28 mouse cellular contexts compared by ENCODE assay signal in genomic region chr12:7959310-7959918, GRCm38 (mm10). TPM values are rescaled to one million over a fixed set of nuclear protein-coding genes. Genes with fewer than 3 reads are reported as not detected.
A peak's percentile ranks its signal among the peaks of the same experiment; 100 is the strongest.
DNase-seq lines count a peak whose midpoint lies in the region; ATAC-seq and TF ChIP-seq lines count a peak whose summit lies in the region.
"Had no signal": no experiment of that assay in that cellular context is flagged by ENCODE, and none has a peak within 500 bp of the region (broad histone marks: within the 10 kb centered on the region; RNA-seq: fewer than 3 reads in every experiment).

No protein-coding gene starts in this region.

- no peak overlapping the region for H3K4me2 ChIP-seq in forebrain, embryonic 13.5 days
- H3K4me2 ChIP-seq in forebrain, embryonic 12.5 days: no peak overlapping the region
- H3K4me2 ChIP-seq in liver, embryonic 11.5 days: no peak overlapping the region
- H3K4me2 ChIP-seq: heart, embryonic 13.5 days; hindbrain, embryonic 14.5 days had no signal

- no peaks in the 10 kb centered on the region for H3K9me3 ChIP-seq in forebrain, embryonic 13.5 days (replicated peaks)
- H3K9me3 ChIP-seq in forebrain, embryonic 12.5 days: no peaks in the 10 kb centered on the region
- H3K9me3 ChIP-seq in liver, embryonic 11.5 days (ENCODE audit: control insufficient read depth, low read length): no peaks in the 10 kb centered on the region
- H3K9me3 ChIP-seq: heart, embryonic 10.5 days; heart, embryonic 13.5 days had no signal

- H3K4me3 ChIP-seq in forebrain, embryonic 13.5 days: no peak overlapping the region
- H3K4me3 ChIP-seq in forebrain, embryonic 12.5 days (replicated peaks): no peak overlapping the region
- H3K4me3 ChIP-seq in liver, adult 2 months (ENCODE audit: insufficient read depth, low read depth, low read length): no peak overlapping the region
- H3K4me3 ChIP-seq in liver, embryonic 11.5 days (ENCODE audit: low read depth, low read length): no peak overlapping the region
- H3K4me3 ChIP-seq: heart, adult 2 months; heart, embryonic 10.5 days; heart, embryonic 13.5 days had no signal

- no peaks in the 10 kb centered on the region for H3K4me1 ChIP-seq in forebrain, embryonic 13.5 days
- no peaks in the 10 kb centered on the region for H3K4me1 ChIP-seq in forebrain, embryonic 12.5 days
- H3K4me1 ChIP-seq in liver, adult 2 months (ENCODE audit: control insufficient read depth, insufficient read depth, low read length): peaks cover 2% of the 10 kb centered on the region; the same call in 1 of the 2 replicates
- H3K4me1 ChIP-seq in liver, embryonic 11.5 days (replicated peaks; ENCODE audit: control insufficient read depth, insufficient read depth, low read length): no peaks in the 10 kb centered on the region

- no peak for TF ChIP-seq CTCF in liver, adult 2 months (IDR thresholded peaks at IDR 0.05; ENCODE audit: low read depth, low read length)
- TF ChIP-seq CTCF in brain, embryonic 14.5 days (IDR thresholded peaks at IDR 0.05; ENCODE audit: borderline replicate concordance, extremely low read depth, insufficient read depth, insufficient read length): no peak

- H3K79me2 ChIP-seq in liver, adult 2 months (ENCODE audit: control insufficient read depth, insufficient read depth, low read length): no peaks in the 10 kb centered on the region

- TF ChIP-seq POLR2A in liver, adult 2 months (IDR thresholded peaks at IDR 0.05; ENCODE audit: extremely low read depth, insufficient read depth, low read length): no peak
- no peak for TF ChIP-seq POLR2A in brain, embryonic 14.5 days (IDR thresholded peaks at IDR 0.05; ENCODE audit: borderline replicate concordance, extremely low read depth, insufficient read depth, insufficient read length, poor library complexity, severe bottlenecking)

- ATAC-seq in forebrain, embryonic 13.5 days: peak; percentile 62; the same call in 1 of the 2 replicates
- ATAC-seq in forebrain, embryonic 12.5 days (ENCODE audit: low FRiP score): no peak
- ATAC-seq in liver, embryonic 11.5 days (replicated peaks; ENCODE audit: low FRiP score): no peak
- ATAC-seq: hindbrain, postnatal 0 days; inflammation-experienced regulatory T-cells, adult 6 months; intestine, embryonic 16.5 days had no signal

- H3K36me3 ChIP-seq in forebrain, embryonic 13.5 days (ENCODE audit: poor library complexity, severe bottlenecking): no peaks in the 10 kb centered on the region
- no peaks in the 10 kb centered on the region for H3K36me3 ChIP-seq in forebrain, embryonic 12.5 days (replicated peaks)
- no peaks in the 10 kb centered on the region for H3K36me3 ChIP-seq in liver, adult 2 months (ENCODE audit: control insufficient read depth, insufficient read depth, low read length)
- H3K36me3 ChIP-seq in liver, embryonic 11.5 days (ENCODE audit: control insufficient read depth, insufficient read depth, low read length): no peaks in the 10 kb centered on the region
- H3K36me3 ChIP-seq: G1E; heart, embryonic 10.5 days; heart, embryonic 13.5 days had no signal

- H3K27me3 ChIP-seq in forebrain, embryonic 13.5 days: no peaks in the 10 kb centered on the region
- H3K27me3 ChIP-seq in forebrain, embryonic 12.5 days: no peaks in the 10 kb centered on the region
- no peaks in the 10 kb centered on the region for H3K27me3 ChIP-seq in liver, adult 2 months (ENCODE audit: control insufficient read depth, insufficient read depth, low read length)
- no peaks in the 10 kb centered on the region for H3K27me3 ChIP-seq in liver, embryonic 11.5 days (replicated peaks; ENCODE audit: control insufficient read depth, insufficient read depth, low read length)
- H3K27me3 ChIP-seq: CH12.LX; heart, embryonic 13.5 days had no signal

- no peak overlapping the region for H3K27ac ChIP-seq in forebrain, embryonic 13.5 days
- no peak overlapping the region for H3K27ac ChIP-seq in forebrain, embryonic 12.5 days
- H3K27ac ChIP-seq in liver, adult 2 months (replicated peaks; ENCODE audit: insufficient read depth, low read depth, low read length): no peak overlapping the region
- no peak overlapping the region for H3K27ac ChIP-seq in liver, embryonic 11.5 days (ENCODE audit: low read depth, low read length)
- H3K27ac ChIP-seq: heart, adult 2 months; heart, embryonic 10.5 days; heart, embryonic 13.5 days; hindbrain, embryonic 14.5 days; hindbrain, postnatal 0 days had no signal

- peak; percentile 21 for DNase-seq in liver, adult 2 months (ENCODE audit: extremely low read depth, low read depth, low spot score)
- DNase-seq in liver, embryonic 11.5 days (ENCODE audit: low spot score): no peak
- DNase-seq in brain, embryonic 14.5 days (ENCODE audit: low read depth): peak; percentile 76
- no peak for DNase-seq in urinary bladder, postnatal 4 days (ENCODE audit: low spot score in 2 of 2)
- DNase-seq in adrenal gland, postnatal 36 days: no peak
- DNase-seq: adrenal gland, adult 2 months; adrenal gland, postnatal 14 days; B cell, adult 2 months; cerebellum, adult 18-20 months; cerebellum, adult 9-10 months; cerebellum, postnatal 25 days; gastrocnemius, postnatal 10 days; gastrocnemius, postnatal 36 days; heart, adult 2 months; heart, postnatal 14 days; heart, postnatal 4 days; kidney, adult 18-20 months had no signal

- 71% methylated on average over 6 of the region's 6 CpGs for WGBS in forebrain, embryonic 13.5 days
- 75% methylated on average over 6 of the region's 6 CpGs for WGBS in forebrain, embryonic 12.5 days
- 79% methylated on average over 6 of the region's 6 CpGs for WGBS in liver, adult 2 months
- 84% methylated on average over 6 of the region's 6 CpGs for WGBS in liver, embryonic 11.5 days

- no peak overlapping the region for H3K9ac ChIP-seq in forebrain, embryonic 13.5 days
- no peak overlapping the region for H3K9ac ChIP-seq in forebrain, embryonic 12.5 days
- no peak overlapping the region for H3K9ac ChIP-seq in liver, adult 2 months (ENCODE audit: low read depth, low read length)
- no peak overlapping the region for H3K9ac ChIP-seq in liver, embryonic 11.5 days (ENCODE audit: low read depth, low read length)
- H3K9ac ChIP-seq: heart, embryonic 13.5 days; hindbrain, embryonic 14.5 days had no signal

RNA-seq across cellular contexts. Expression of gene Apob, which starts 18.0 kb away (rescaled TPM):
- polyA plus RNA-seq in forebrain, embryonic 13.5 days (2015; fragmentation: Nextera tagmentation; extraction: Ambion mirVana): 0.09 TPM in 1 of 2 replicates, not detected in the other
- not detected in 2 replicates for polyA plus RNA-seq in forebrain, embryonic 12.5 days (2016; fragmentation: Nextera tagmentation; extraction: Ambion mirVana)
- 3,703 and 3,713 TPM in 2 replicates for total RNA-seq in liver, adult 2 months (2014; rRNA removed)
- polyA plus RNA-seq in liver, adult 2 months (2012; rRNA removed): 469 and 490 TPM in 2 replicates
- 77.7 and 98.5 TPM in 2 replicates for polyA plus RNA-seq in liver, embryonic 11.5 days (2014; fragmentation: Nextera tagmentation; extraction: Ambion mirVana)
- polyA plus RNA-seq in brain, embryonic 14.5 days (2012; rRNA removed): 0.31 and 0.35 TPM in 2 replicates
- 1 to 10 TPM in 1 of 2 experiments, under 1 TPM in 1; 0.07 to 1.2 TPM for total RNA-seq in adrenal gland, postnatal 36 days (2021)
- total RNA-seq: CH12.LX; granulocyte monocyte progenitor cell, adult 5-6 weeks; heart, adult 2 months had no signal
- polyA plus RNA-seq: G1E; hindbrain, postnatal 0 days had no signal

Comparison
In these comparisons a context has a peak if more than half of its experiments do, and no peak if none do; other contexts are left out.
1. DNase-seq: peak in liver, adult 2 months (single experiment) and brain, embryonic 14.5 days (single experiment); none in liver, embryonic 11.5 days (single experiment), urinary bladder, postnatal 4 days (0 of 2) and adrenal gland, postnatal 36 days (0 of 2).
2. RNA of gene Apob, which starts 18.0 kb away (polyA plus RNA-seq): 469 to 490 TPM in liver, adult 2 months and 77.7 to 98.5 TPM in liver, embryonic 11.5 days; 0.31 to 0.35 TPM in brain, embryonic 14.5 days, 0.09 TPM in forebrain, embryonic 13.5 days and not detected in forebrain, embryonic 12.5 days; every median in the first group is over 10 times any median in the second.